Mouse (Mus musculus) G1E-ER4 (cell line): ENCODE measurements around the gene Ptpn11. TPM values are rescaled to one million over a fixed set of nuclear protein-coding genes. Genes with fewer than 3 reads are reported as not detected.

Experiments used
- GATA1 ChIP-seq: IDR thresholded peaks from one replicate; pipeline ENCODE4 v1.8.0; 2012; ENCODE audit warnings: low read length, inconsistent platforms
- polyA plus RNA-seq: library from polyadenylated mRNA; stranded (reverse); fragments of >175 nt; gene quantifications from 2 replicates; pipeline ENCODE4 v1.2.3, GENCODE M21; 2012

Gene Ptpn11
- polyA plus RNA-seq: 29.3 and 31.0 TPM in 2 replicates

GRCm38 (mm10) chr5:121190836-121191583 lies at the start of gene Ptpn11:
TSS of gene Ptpn11 (minus strand) at chr5:121191397.
- TF ChIP-seq GATA1: no peak

- no peak for TF ChIP-seq GATA1
Observed at GRCm38 (mm10) chr5:121239846-121240245, 48.6 kb upstream of the Ptpn11 start.

- TF ChIP-seq GATA1: no peak
Observed at GRCm38 (mm10) chr5:121238208-121238607, 47.0 kb upstream of the Ptpn11 start.

GRCm38 (mm10) chr5:121236171-121236570 lies 45.0 kb upstream of the Ptpn11 start:
- peak; percentile 75 for TF ChIP-seq GATA1

GRCm38 (mm10) chr5:121233726-121234125 lies 42.5 kb upstream of the Ptpn11 start:
- TF ChIP-seq GATA1: no peak

GRCm38 (mm10) chr5:121232789-121233188 lies 41.6 kb upstream of the Ptpn11 start:
- TF ChIP-seq GATA1: no peak

- peak; percentile 7 for TF ChIP-seq GATA1
Observed at GRCm38 (mm10) chr5:121230811-121231210, 39.6 kb upstream of the Ptpn11 start.

- no peak for TF ChIP-seq GATA1
Observed at GRCm38 (mm10) chr5:121229182-121229581, 38.0 kb upstream of the Ptpn11 start.

- TF ChIP-seq GATA1: no peak
Observed at GRCm38 (mm10) chr5:121226845-121227244, 35.6 kb upstream of the Ptpn11 start.

GRCm38 (mm10) chr5:121226406-121226805 lies 35.2 kb upstream of the Ptpn11 start:
- no peak for TF ChIP-seq GATA1

- TF ChIP-seq GATA1: no peak
Observed at GRCm38 (mm10) chr5:121225854-121226253, 34.7 kb upstream of the Ptpn11 start.

GRCm38 (mm10) chr5:121224856-121225255 lies 33.7 kb upstream of the Ptpn11 start:
- no peak for TF ChIP-seq GATA1

GRCm38 (mm10) chr5:121221328-121221850 lies 30.2 kb upstream of the Ptpn11 start:
- no peak for TF ChIP-seq GATA1

- no peak for TF ChIP-seq GATA1
Observed at GRCm38 (mm10) chr5:121220732-121221301, 29.6 kb upstream of the Ptpn11 start.

- TF ChIP-seq GATA1: no peak
Observed at GRCm38 (mm10) chr5:121219980-121220731, 29.0 kb upstream of the Ptpn11 start, which contains the start of gene Hectd4. TSS of gene Hectd4 (plus strand) at chr5:121220219.

- TF ChIP-seq GATA1: no peak
Observed at GRCm38 (mm10) chr5:121219190-121219589, 28.0 kb upstream of the Ptpn11 start.
